Mouse (Mus musculus) c-Kit-positive CD71-positive TER-119-positive erythroid progenitor cells, embryonic 14.5 days (primary cell): ENCODE measurements around the gene Atp8a2.

Experiments used
- DNase-seq: peaks from one replicate; pipeline ENCODE4 v3.0.0-alpha.2; 2013; ENCODE audit warnings: low spot score

Atp8a2 gene

DNA sequence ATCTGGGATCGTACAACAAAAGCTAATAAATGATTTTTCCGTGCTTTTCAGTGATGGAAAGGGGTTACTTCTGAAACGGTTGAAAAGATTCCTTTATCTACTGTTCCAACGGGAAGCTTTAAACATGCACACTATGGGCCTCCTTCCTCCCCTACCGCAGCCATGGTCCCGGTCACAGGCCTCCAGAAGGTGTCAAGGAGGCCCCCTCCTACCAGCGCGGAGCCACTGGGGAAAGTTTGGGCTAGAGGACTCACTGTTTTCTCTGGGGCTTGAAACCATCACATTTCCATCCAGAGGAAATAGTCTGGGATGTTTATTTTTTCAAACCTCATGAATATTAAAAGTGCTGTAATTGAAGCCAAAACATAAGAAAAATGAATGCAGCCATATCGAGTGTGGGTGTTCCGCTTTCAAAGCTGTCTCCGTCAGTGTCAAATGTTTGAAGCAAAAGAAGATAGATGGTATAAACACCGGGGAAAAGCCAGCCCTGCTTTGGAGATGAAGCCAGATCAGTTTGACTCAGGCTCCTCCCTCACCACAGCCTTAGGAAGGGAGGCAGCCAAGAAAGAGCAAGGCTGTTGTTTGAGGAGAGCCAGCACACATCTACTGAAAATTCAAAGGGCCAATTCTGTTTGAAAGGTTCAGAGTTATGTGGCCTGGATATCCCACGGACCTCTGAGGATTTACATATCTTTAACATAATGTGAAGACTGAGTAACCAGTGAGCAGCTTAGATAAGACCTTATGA lies 481.1 kb downstream of the Atp8a2 start:
- no peak for DNase-seq

GRCm38 (mm10) chr14:59709505-59710335 lies 487.3 kb downstream of the Atp8a2 start:
- DNase-seq, result no peak

DNA sequence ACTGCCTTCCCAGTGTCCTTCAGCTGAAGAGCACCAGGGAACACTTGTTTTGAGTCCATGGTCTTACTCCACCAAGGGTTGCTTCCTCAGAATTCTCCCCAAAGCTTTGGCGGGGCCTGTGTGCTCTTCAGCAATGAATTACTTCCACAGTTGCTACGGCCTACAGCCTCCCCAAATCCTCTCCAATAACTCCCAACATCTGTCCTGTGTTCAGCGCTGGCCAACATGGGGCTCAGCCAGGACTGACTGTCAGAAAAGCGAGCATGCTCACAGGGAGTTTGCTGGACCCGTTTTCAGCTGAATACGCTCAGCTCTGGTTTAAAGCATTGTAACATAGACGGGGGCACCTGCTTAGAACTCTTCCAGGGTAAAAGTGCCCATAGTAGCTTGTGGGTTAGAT lies 489.0 kb downstream of the Atp8a2 start:
- no peak for DNase-seq

GRCm38 (mm10) chr14:59705326-59706058 lies 491.5 kb downstream of the Atp8a2 start:
- no peak for DNase-seq

DNA sequence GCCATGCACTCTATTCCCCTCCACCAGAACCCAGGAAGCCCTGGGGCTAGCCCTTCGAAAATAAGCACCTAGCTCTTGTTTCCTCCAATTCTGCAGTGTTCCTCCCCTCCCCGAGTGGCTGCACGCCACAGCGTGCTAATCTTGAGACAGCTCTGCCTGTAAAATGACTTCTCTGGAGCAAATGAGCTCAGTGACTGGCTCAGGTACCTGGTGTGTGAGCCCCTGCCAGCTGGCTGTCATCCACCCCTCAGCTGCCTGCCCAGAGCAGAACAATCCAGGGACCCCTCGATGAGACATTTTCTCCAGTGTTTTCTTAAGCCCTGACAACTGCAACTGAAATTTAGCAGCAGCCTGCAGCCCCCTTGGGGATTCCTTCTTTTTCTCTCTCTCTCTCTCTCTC lies 495.5 kb downstream of the Atp8a2 start:
- no peak for DNase-seq

DNA sequence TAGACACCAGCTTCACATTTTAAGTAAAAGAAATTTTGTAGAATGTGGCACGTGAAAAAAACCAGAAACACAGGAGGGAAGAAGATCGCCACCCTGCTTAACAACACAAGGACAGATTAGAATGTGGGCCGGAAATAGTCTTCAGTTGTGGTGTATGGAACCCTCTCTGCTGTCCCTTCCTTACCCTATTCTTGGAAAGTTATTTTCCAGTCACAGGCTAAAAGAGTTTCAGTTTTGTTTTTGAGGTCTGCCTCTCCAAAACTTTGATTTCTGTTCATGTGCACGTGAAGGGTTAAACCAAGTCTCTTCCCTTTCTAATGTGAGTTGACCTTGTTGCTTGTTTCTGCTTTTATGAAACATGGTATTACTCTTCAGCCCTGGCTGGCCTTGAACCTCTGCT lies 501.8 kb downstream of the Atp8a2 start:
- no peak for DNase-seq

- DNase-seq, result no peak
Observed at GRCm38 (mm10) chr14:59692164-59692563, 504.8 kb downstream of the Atp8a2 start.

- no peak for DNase-seq
Observed at GRCm38 (mm10) chr14:59691402-59691801, 505.6 kb downstream of the Atp8a2 start.

DNA sequence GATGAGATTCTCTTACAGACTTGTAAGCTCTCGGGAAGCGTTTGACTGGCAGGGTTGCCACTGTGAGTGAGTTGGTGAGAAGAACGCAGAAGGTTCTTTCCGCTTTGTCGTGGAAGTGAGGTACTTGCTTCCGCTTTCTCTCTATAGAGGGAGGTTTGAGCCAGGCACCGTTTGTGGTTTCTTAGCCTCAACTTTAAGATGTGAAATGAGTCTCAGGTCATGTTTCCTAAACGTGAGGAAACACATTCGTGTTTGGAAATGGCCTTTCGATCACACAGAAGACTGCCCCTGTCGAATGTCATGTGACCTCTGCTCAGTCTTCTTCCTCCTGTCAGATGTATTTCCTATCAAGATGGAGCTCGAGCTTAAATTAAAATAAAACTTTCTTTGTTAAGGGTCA lies 506.0 kb downstream of the Atp8a2 start:
- DNase-seq, result no peak

DNA sequence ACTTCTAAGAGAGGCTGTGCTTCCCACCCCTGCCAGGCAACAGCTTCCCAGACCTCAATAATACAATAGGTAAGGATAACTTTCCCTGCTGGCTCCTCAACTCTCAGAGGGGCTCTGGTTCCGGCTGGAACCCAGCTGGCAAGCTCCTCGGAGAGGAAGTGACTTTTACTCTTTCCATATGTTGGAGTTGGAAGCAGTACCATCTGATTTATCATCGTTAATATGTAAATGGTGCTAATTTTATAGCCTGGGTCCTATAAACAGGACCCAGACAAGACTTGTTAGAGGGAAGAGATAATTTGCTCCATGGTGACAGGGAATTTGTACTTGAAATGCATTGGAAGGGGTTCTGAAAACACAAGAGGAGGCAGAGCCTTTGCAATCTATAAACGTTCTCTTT lies 507.4 kb downstream of the Atp8a2 start:
- no peak for DNase-seq

- no peak for DNase-seq
Observed at GRCm38 (mm10) chr14:59686229-59686628, 510.8 kb downstream of the Atp8a2 start.

DNA sequence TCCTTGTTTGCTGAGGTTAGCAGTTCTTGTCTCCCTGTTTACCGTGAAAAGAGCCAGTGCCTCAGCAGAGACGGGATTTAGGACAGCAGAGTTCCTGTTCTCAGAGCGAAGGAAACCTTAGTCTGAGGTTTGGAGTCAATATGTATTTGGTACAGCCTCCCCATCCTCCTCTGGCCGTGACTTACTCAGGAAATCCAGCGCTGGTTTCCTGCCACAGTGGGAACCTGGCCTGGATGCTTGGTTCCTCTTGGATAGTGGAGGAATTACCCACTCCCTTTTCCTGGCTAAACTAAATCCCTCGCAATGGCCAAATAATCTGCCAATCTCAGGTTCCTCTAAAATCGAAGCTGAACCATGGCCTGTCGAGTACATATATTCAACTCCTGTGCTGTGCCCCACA lies 511.6 kb downstream of the Atp8a2 start:
- DNase-seq, result no peak

- DNase-seq, result no peak
Observed at GRCm38 (mm10) chr14:59681906-59682305, 515.1 kb downstream of the Atp8a2 start.

DNA sequence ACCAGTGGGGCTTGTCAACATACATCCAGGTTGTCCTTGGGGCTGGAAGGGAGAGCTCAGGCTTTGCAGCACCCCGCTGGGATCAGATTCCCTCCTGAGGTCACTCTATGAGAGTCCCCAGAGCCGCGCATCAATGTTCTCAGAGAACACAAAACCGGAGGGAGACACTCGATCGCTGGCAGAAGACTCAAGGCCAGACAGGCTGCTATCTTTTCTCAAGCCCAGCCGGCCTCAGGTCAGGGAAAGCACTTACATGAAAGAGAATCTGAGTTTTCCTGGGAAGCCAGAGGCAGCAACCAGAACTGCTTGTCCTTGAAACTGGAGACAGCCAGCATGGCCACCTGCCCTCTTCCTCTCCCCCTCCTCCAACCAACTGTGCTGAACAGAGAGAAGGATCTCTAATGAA lies 519.4 kb downstream of the Atp8a2 start:
- no peak for DNase-seq

- DNase-seq, result no peak
Observed at GRCm38 (mm10) chr14:59675330-59675729, 521.6 kb downstream of the Atp8a2 start.

GRCm38 (mm10) chr14:59674556-59674955 lies 522.4 kb downstream of the Atp8a2 start:
- no peak for DNase-seq

DNA sequence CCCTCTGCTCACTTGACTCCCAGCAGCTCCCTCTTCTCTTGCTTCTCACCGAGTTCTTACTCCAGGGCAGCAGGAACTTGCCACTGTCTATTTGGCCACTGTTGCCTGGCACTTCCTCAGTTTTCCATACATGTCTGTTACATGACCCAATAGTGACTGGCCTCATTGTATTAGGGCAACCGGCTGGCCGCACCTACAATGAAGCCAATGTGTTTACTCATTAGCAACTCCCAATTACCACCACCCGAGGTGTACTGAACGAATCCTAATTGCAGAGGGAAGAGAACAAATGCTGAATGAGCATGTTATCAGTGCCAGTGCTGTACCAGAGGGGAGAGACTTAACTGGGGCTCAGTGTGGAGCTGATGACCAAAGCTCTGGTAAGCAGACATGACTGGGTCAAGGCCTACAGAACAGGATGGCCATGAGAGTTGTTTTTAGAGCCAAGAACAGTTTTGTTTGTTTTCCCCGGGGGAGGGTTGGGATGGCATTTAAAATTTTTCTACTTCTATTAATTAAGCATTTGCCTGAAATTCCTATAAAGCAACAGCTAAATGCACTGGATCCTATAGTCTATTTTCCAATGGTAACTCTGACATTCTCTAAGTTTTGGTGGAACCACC lies 524.0 kb downstream of the Atp8a2 start:
- no peak for DNase-seq

- DNase-seq, result no peak
Observed at GRCm38 (mm10) chr14:59657098-59657497, 539.9 kb downstream of the Atp8a2 start.

GRCm38 (mm10) chr14:59656591-59656990 lies 540.4 kb downstream of the Atp8a2 start:
- no peak for DNase-seq

GRCm38 (mm10) chr14:59649337-59649736 lies 547.6 kb downstream of the Atp8a2 start:
- no peak for DNase-seq

DNA sequence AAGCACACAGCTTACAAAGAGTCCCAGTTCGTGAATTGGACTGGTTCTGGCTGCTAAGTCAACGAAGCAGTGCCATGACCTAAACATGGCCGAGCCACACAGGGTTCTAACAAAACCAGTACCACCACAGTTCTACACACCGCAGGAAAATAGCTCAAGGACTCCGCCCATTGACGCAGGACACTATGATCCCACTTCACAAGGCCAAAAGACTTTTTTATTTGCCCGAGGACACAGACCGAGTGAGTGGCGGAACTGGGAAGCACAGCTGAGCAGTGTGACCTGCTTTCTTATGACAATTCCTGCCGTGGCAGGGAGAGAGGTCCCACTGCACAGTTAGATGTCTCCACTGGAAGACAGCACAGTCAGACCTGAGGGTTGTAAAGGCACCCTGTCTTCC lies 548.4 kb downstream of the Atp8a2 start:
- no peak for DNase-seq
